Mouse (Mus musculus) ES-E14 (cell line): ENCODE results near the gene Tor2a. TPM values are rescaled to one million over a fixed set of nuclear protein-coding genes. Genes with fewer than 3 reads are reported as not detected.

Experiments used
- DNase-seq: peaks from one replicate; pipeline ENCODE4 v3.0.0-alpha.2; 2013; ENCODE audit warnings: low read depth, low spot score
- H3K27ac ChIP-seq: 2 replicates; pipeline ENCODE4 v1.5.1; 2012; ENCODE audit warnings: low read depth, mild to moderate bottlenecking, low read length, moderate library complexity, mixed read lengths; ENCODE audit not compliant: poor library complexity, insufficient read depth, severe bottlenecking
- H3K36me3 ChIP-seq: 2 replicates; pipeline ENCODE4 v1.6.1; 2012; ENCODE audit warnings: mild to moderate bottlenecking, low read length, moderate library complexity, mixed read lengths; ENCODE audit not compliant: control insufficient read depth, poor library complexity, insufficient read depth, severe bottlenecking
- H3K4me1 ChIP-seq, 2 experiments: fragments of 150-350 bp in 1 of 2; sonication (generic) in 1 of 2; 2 replicates each; pipeline ENCODE4 v1.6.1; 2012; ENCODE audit warnings: low read length in 2 of 2, mild to moderate bottlenecking in 1 of 2, mixed read lengths in 1 of 2; ENCODE audit not compliant: control insufficient read depth in 2 of 2, insufficient read depth in 2 of 2, poor library complexity in 1 of 2
- H3K4me3 ChIP-seq, 2 experiments: fragments of 150-350 bp in 1 of 2; sonication (generic) in 1 of 2; 2 replicates each; pipeline ENCODE4 v1.5.1; 2012; ENCODE audit warnings: low read length in 2 of 2, low read depth in 1 of 2, mild to moderate bottlenecking in 1 of 2, mixed read lengths in 1 of 2; ENCODE audit not compliant: insufficient read depth in 1 of 2, poor library complexity in 1 of 2, severe bottlenecking in 1 of 2
- H3K9ac ChIP-seq: 2 replicates; pipeline ENCODE4 v1.6.1; 2012; ENCODE audit warnings: low read depth, mild to moderate bottlenecking, low read length, mixed read lengths; ENCODE audit not compliant: poor library complexity, insufficient read depth, severe bottlenecking
- H3K9me3 ChIP-seq: fragments of 150-350 bp; sonication (generic); 2 replicates; pipeline ENCODE4 v1.6.1; 2012; ENCODE audit warnings: low read depth, mild to moderate bottlenecking, low read length; ENCODE audit not compliant: control insufficient read depth, insufficient read depth
- CHD2 ChIP-seq: IDR thresholded peaks from 2 replicates; pipeline ENCODE4 v1.6.1; 2014; ENCODE audit warnings: mild to moderate bottlenecking, low read depth, low read length, inconsistent platforms
- HCFC1 ChIP-seq: IDR thresholded peaks from 2 replicates; pipeline ENCODE4 v1.6.1; 2012; ENCODE audit warnings: low read length, inconsistent platforms, borderline replicate concordance; ENCODE audit not compliant: insufficient read depth
- MAFK ChIP-seq: IDR thresholded peaks from 2 replicates; pipeline ENCODE4 v1.6.1; 2014; ENCODE audit warnings: mild to moderate bottlenecking, low read depth, low read length, inconsistent platforms; ENCODE audit not compliant: insufficient read depth
- ZC3H11A ChIP-seq: IDR thresholded peaks from 2 replicates; pipeline ENCODE4 v1.6.1; 2012; ENCODE audit warnings: low read depth, mild to moderate bottlenecking, inconsistent platforms, low read length, borderline replicate concordance
- ZNF384 ChIP-seq: IDR thresholded peaks from 2 replicates; pipeline ENCODE4 v1.6.1; 2012; ENCODE audit warnings: low read depth, low read length, inconsistent platforms
- in situ Hi-C, 2 experiments: fragments of 600-800 bp; cut with MboI; formaldehyde crosslinking; loops; one replicate each; pipeline ENCODE4 v1.15.1; 2025; ENCODE audit warnings: low sequenced_read_pairs in 2 of 2, inconsistent platforms in 1 of 2; ENCODE audit not compliant: unreplicated experiment in 2 of 2
- total RNA-seq: library from RNA; depleted of rRNA; stranded (reverse); fragments of 300-350 nt; gene quantifications from 2 replicates; pipeline ENCODE4 v1.2.3, GENCODE M21; 2012

Gene Tor2a
- total RNA-seq, 1 experiment: 75.9 TPM

GRCm38 (mm10) chr2:32724832-32725790 is 31.9 kb upstream of the Tor2a start:
- DNase-seq: no peak
- Histone ChIP-seq H3K27ac (no peak overlapping the region), H3K4me3 (no peak overlapping the region), H3K36me3 (no peaks in the 10 kb centered on the region), H3K9ac (no peak overlapping the region), H3K4me1 (peaks cover 2 to 8% of the 10 kb centered on the region in 2 experiments; a peak in 2 of 4 replicates), H3K9me3 (no peaks in the 10 kb centered on the region)
- TF ChIP-seq MAFK: no peak
- no peak for TF ChIP-seq CHD2
- TF ChIP-seq HCFC1: no peak
- no peak for TF ChIP-seq ZNF384
- in situ Hi-C loops: no loop called here

- peak overlapping the region; percentile 58 for H3K9ac ChIP-seq
- H3K27ac ChIP-seq: no peak overlapping the region
- H3K4me1 ChIP-seq: peaks cover 2 to 5% of the 10 kb centered on the region in 2 experiments; a peak in 2 of 4 replicates
- TF ChIP-seq ZNF384: no peak
- TF ChIP-seq CHD2: no peak
- no peak for TF ChIP-seq ZC3H11A
- no peak for TF ChIP-seq MAFK
- no peak for TF ChIP-seq HCFC1
- in situ Hi-C loops: no loop called here
- peak; percentile 99 for DNase-seq
- H3K9me3 ChIP-seq: no peaks in the 10 kb centered on the region
- H3K36me3 ChIP-seq: no peaks in the 10 kb centered on the region
- H3K4me3 ChIP-seq: peak overlapping the region; percentile 32 to 56; a peak in 3 of 4 replicates
Observed at GRCm38 (mm10) chr2:32727435-32727834, 29.6 kb upstream of the Tor2a start.

GRCm38 (mm10) chr2:32728463-32728862 is 28.6 kb upstream of the Tor2a start:
- Histone ChIP-seq H3K9ac (0 out of 2 replicates have a peak overlapping the region, but pooled peaks have one; percentile 4), H3K36me3 (no peaks in the 10 kb centered on the region), H3K27ac (no peak overlapping the region), H3K4me3 (no peak overlapping the region), H3K4me1 (peaks cover 2 to 5% of the 10 kb centered on the region in 2 experiments; a peak in 2 of 4 replicates), H3K9me3 (no peaks in the 10 kb centered on the region)
- in situ Hi-C loops: no loop called here
- TF ChIP-seq CHD2 (no peak), ZNF384 (no peak), MAFK (no peak), HCFC1 (no peak), ZC3H11A (no peak)
- no peak for DNase-seq

- no peak overlapping the region for H3K4me3 ChIP-seq
- TF ChIP-seq MAFK: no peak
- TF ChIP-seq ZNF384: no peak
- no peak for TF ChIP-seq HCFC1
- TF ChIP-seq ZC3H11A: no peak
- TF ChIP-seq CHD2: no peak
- in situ Hi-C loops: no loop called here
- no peak for DNase-seq
- no peaks in the 10 kb centered on the region for H3K36me3 ChIP-seq
- H3K9me3 ChIP-seq: no peaks in the 10 kb centered on the region
- peaks cover 2 to 5% of the 10 kb centered on the region in 2 experiments; a peak in 2 of 4 replicates for H3K4me1 ChIP-seq
- no peak overlapping the region for H3K9ac ChIP-seq
- no peak overlapping the region for H3K27ac ChIP-seq
Observed at GRCm38 (mm10) chr2:32729547-32729946, 27.5 kb upstream of the Tor2a start.
